Mouse (Mus musculus) lung, embryonic 16.5 days (tissue): ENCODE results near the gene Cpne5. TPM values are rescaled to one million over a fixed set of nuclear protein-coding genes. Genes with fewer than 3 reads are reported as not detected.

Experiments used
- ATAC-seq: fragments of 200-750 bp; cut with Nextera tagmentation; 2 replicates; pipeline ENCODE4 v1.8.0; 2017; ENCODE audit warnings: low read depth, mild to moderate bottlenecking, moderate library complexity
- H3K27ac ChIP-seq: fragments of 300-500 bp; sonication (generic); 2 replicates; pipeline ENCODE4 v1.5.1; 2014; ENCODE audit warnings: mild to moderate bottlenecking, control low read depth, low read length
- H3K27me3 ChIP-seq: fragments of 300-500 bp; sonication (generic); 2 replicates; pipeline ENCODE4 v1.6.1; 2014; ENCODE audit warnings: low read depth, low read length, mixed read lengths; ENCODE audit not compliant: control insufficient read depth, insufficient read depth
- H3K36me3 ChIP-seq: fragments of 300-500 bp; sonication (generic); 2 replicates; pipeline ENCODE4 v1.6.1; 2014; ENCODE audit warnings: low read length; ENCODE audit not compliant: control insufficient read depth, insufficient read depth
- H3K4me1 ChIP-seq: fragments of 300-500 bp; sonication (generic); replicated peaks from 2 replicates; pipeline ENCODE4 v1.6.1; 2014; ENCODE audit warnings: low read length, mixed read lengths; ENCODE audit not compliant: control insufficient read depth, insufficient read depth
- H3K4me2 ChIP-seq: fragments of 300-500 bp; sonication (generic); 2 replicates; pipeline ENCODE4 v1.6.1; 2014; ENCODE audit warnings: low read depth, low read length, control low read depth
- H3K4me3 ChIP-seq: fragments of 300-500 bp; sonication (generic); 2 replicates; pipeline ENCODE4 v1.5.1; 2014; ENCODE audit warnings: mild to moderate bottlenecking, low read length, control low read depth
- H3K9ac ChIP-seq: fragments of 300-500 bp; sonication (generic); 2 replicates; pipeline ENCODE4 v1.6.1; 2014; ENCODE audit warnings: low read length, control low read depth
- H3K9me3 ChIP-seq: fragments of 300-500 bp; sonication (generic); 2 replicates; pipeline ENCODE4 v1.6.1; 2016; ENCODE audit warnings: low read length; ENCODE audit not compliant: control insufficient read depth
- WGBS: fragments of 180-500 bp; shearing (Covaris S2); extraction: QIAGEN DNeasy Blood & Tissue Kit; methylation state at CpG from one replicate; pipeline ENCODE4 v1.1.7; 2014; 5-methylcytosine and 5-hydroxymethylcytosine counted together
- polyA plus RNA-seq: library from polyadenylated mRNA; unstranded; fragments of >200 nt; fragmentation: Nextera tagmentation; extraction: Ambion mirVana; gene quantifications from 2 replicates; pipeline ENCODE4 v1.2.1, GENCODE M21; 2015

The Cpne5 gene
- polyA plus RNA-seq: 3.6 and 5.0 TPM in 2 replicates

GRCm38 (mm10) chr17:29237772-29238420 is at the start of gene Cpne5:
Gene Cpne5 (minus strand): TSS chr17:29238167.
- Histone ChIP-seq H3K9ac (peak within 1 kb of the TSS; percentile 54), H3K9me3 (no peaks in the 10 kb centered on the region), H3K4me2 (peak within 1 kb of the TSS; percentile 100), H3K36me3 (no peaks in the 10 kb centered on the region), H3K27me3 (peaks cover 20% of the 10 kb centered on the region), H3K4me3 (peak within 1 kb of the TSS; percentile 54), H3K27ac (no peak within 1 kb of the TSS), H3K4me1 (peaks cover 14% of the 10 kb centered on the region)
- ATAC-seq: peak; percentile 53
- under 1% methylated on average over 43 of the region's 73 CpGs for WGBS

- no peak for ATAC-seq
These were observed 44.4 kb upstream of the Cpne5 start for GRCm38 (mm10) chr17:29282216-29282952.

GRCm38 (mm10) chr17:29281541-29281940 is 43.6 kb upstream of the Cpne5 start:
- H3K36me3 ChIP-seq: peaks cover 15% of the 10 kb centered on the region
- ATAC-seq: no peak
- WGBS: 82% methylated on average over 5 of the region's 5 CpGs

More at GRCm38 (mm10) chr17:29282216-29282952, 44.4 kb upstream of the Cpne5 start:
- Histone ChIP-seq H3K4me3 (no peak overlapping the region), H3K9ac (no peak overlapping the region), H3K27ac (no peak overlapping the region), H3K36me3 (peaks cover 15% of the 10 kb centered on the region), H3K4me1 (peaks cover 4% of the 10 kb centered on the region; the same call in 1 of the 2 replicates), H3K4me2 (no peak overlapping the region), H3K27me3 (no peaks in the 10 kb centered on the region), H3K9me3 (no peaks in the 10 kb centered on the region)
- WGBS: 63% methylated on average over 21 of the region's 21 CpGs

GRCm38 (mm10) chr17:29280422-29280821 is 42.5 kb upstream of the Cpne5 start:
- H3K4me2 ChIP-seq: no peak overlapping the region
- no peak overlapping the region for H3K27ac ChIP-seq
- no peaks in the 10 kb centered on the region for H3K9me3 ChIP-seq
- no peaks in the 10 kb centered on the region for H3K27me3 ChIP-seq
- peaks cover 15% of the 10 kb centered on the region for H3K36me3 ChIP-seq
- ATAC-seq: no peak
- WGBS: 87% methylated on average over 5 of the region's 5 CpGs
- H3K4me3 ChIP-seq: no peak overlapping the region
- peaks cover 4% of the 10 kb centered on the region; the same call in 1 of the 2 replicates for H3K4me1 ChIP-seq
- H3K9ac ChIP-seq: no peak overlapping the region

More at GRCm38 (mm10) chr17:29281541-29281940, 43.6 kb upstream of the Cpne5 start:
- H3K4me1 ChIP-seq: peaks cover 4% of the 10 kb centered on the region; the same call in 1 of the 2 replicates
- no peak overlapping the region for H3K4me2 ChIP-seq
- no peak overlapping the region for H3K4me3 ChIP-seq
- no peaks in the 10 kb centered on the region for H3K9me3 ChIP-seq
- no peak overlapping the region for H3K9ac ChIP-seq
- no peak overlapping the region for H3K27ac ChIP-seq
- no peaks in the 10 kb centered on the region for H3K27me3 ChIP-seq

GRCm38 (mm10) chr17:29273889-29274288 is 35.9 kb upstream of the Cpne5 start:
- Histone ChIP-seq H3K4me2 (no peak overlapping the region), H3K4me3 (no peak overlapping the region), H3K27me3 (no peaks in the 10 kb centered on the region), H3K9me3 (no peaks in the 10 kb centered on the region), H3K27ac (no peak overlapping the region), H3K4me1 (peaks cover 12% of the 10 kb centered on the region), H3K36me3 (no peaks in the 10 kb centered on the region), H3K9ac (no peak overlapping the region)
- WGBS: 71% methylated on average over 11 of the region's 11 CpGs
- no peak for ATAC-seq

- no peaks in the 10 kb centered on the region for H3K27me3 ChIP-seq
- no peak overlapping the region for H3K4me3 ChIP-seq
- no peaks in the 10 kb centered on the region for H3K9me3 ChIP-seq
- 48% methylated on average over 7 of the region's 7 CpGs for WGBS
- H3K36me3 ChIP-seq: no peaks in the 10 kb centered on the region
- H3K27ac ChIP-seq: peak overlapping the region; percentile 38; the same call in 1 of the 2 replicates
- H3K4me1 ChIP-seq: peaks cover 15% of the 10 kb centered on the region
- ATAC-seq: no peak
- no peak overlapping the region for H3K4me2 ChIP-seq
- no peak overlapping the region for H3K9ac ChIP-seq
These were observed 35.2 kb upstream of the Cpne5 start for GRCm38 (mm10) chr17:29273156-29273555.

- Histone ChIP-seq H3K9ac (no peak overlapping the region), H3K27ac (no peak overlapping the region), H3K36me3 (no peaks in the 10 kb centered on the region), H3K4me3 (no peak overlapping the region), H3K4me2 (peak overlapping the region; percentile 48), H3K27me3 (no peaks in the 10 kb centered on the region), H3K4me1 (peaks cover 14% of the 10 kb centered on the region), H3K9me3 (no peaks in the 10 kb centered on the region)
- WGBS: 87% methylated on average over 9 of the region's 9 CpGs
- ATAC-seq: no peak
These were observed 32.3 kb upstream of the Cpne5 start for GRCm38 (mm10) chr17:29270148-29270698.

- ATAC-seq: no peak
- Histone ChIP-seq H3K4me2 (peak overlapping the region; percentile 48), H3K9me3 (no peaks in the 10 kb centered on the region), H3K4me3 (peak overlapping the region; percentile 75), H3K27me3 (no peaks in the 10 kb centered on the region), H3K36me3 (no peaks in the 10 kb centered on the region), H3K4me1 (peaks cover 19% of the 10 kb centered on the region), H3K27ac (peak overlapping the region; percentile 93), H3K9ac (peak overlapping the region; percentile 86)
- WGBS: 16% methylated on average over 10 of the region's 10 CpGs
These were observed 31.4 kb upstream of the Cpne5 start for GRCm38 (mm10) chr17:29269349-29269706.

- Histone ChIP-seq H3K4me3 (peak within 1 kb of the TSS; percentile 75), H3K36me3 (no peaks in the 10 kb centered on the region), H3K27me3 (no peaks in the 10 kb centered on the region), H3K9me3 (no peaks in the 10 kb centered on the region), H3K4me2 (peak within 1 kb of the TSS; percentile 48), H3K9ac (peak within 1 kb of the TSS; percentile 86), H3K4me1 (peaks cover 20% of the 10 kb centered on the region), H3K27ac (peak within 1 kb of the TSS; percentile 93)
- ATAC-seq: peak; percentile 93
- under 1% methylated on average over 62 of the region's 63 CpGs for WGBS
These were observed 30.8 kb upstream of the Cpne5 start, which contains the start of gene BC004004 for GRCm38 (mm10) chr17:29268682-29269348. Gene BC004004 (plus strand): TSS chr17:29268788.
